Mouse (Mus musculus): ENCODE data around the gene Tsr3. TPM values are rescaled to one million over a fixed set of nuclear protein-coding genes. Genes with fewer than 3 reads are reported as not detected.

The Tsr3 gene
- total RNA-seq (2012; rRNA removed) (38.7 and 40.0 TPM in 2 replicates), total RNA-seq (2014; rRNA removed) (38.3 and 40.8 TPM in 2 replicates), polyA plus RNA-seq (2012; ENCODE audit: insufficient read length, low read depth) (42.3 and 52.8 TPM in 2 replicates)

DNA sequence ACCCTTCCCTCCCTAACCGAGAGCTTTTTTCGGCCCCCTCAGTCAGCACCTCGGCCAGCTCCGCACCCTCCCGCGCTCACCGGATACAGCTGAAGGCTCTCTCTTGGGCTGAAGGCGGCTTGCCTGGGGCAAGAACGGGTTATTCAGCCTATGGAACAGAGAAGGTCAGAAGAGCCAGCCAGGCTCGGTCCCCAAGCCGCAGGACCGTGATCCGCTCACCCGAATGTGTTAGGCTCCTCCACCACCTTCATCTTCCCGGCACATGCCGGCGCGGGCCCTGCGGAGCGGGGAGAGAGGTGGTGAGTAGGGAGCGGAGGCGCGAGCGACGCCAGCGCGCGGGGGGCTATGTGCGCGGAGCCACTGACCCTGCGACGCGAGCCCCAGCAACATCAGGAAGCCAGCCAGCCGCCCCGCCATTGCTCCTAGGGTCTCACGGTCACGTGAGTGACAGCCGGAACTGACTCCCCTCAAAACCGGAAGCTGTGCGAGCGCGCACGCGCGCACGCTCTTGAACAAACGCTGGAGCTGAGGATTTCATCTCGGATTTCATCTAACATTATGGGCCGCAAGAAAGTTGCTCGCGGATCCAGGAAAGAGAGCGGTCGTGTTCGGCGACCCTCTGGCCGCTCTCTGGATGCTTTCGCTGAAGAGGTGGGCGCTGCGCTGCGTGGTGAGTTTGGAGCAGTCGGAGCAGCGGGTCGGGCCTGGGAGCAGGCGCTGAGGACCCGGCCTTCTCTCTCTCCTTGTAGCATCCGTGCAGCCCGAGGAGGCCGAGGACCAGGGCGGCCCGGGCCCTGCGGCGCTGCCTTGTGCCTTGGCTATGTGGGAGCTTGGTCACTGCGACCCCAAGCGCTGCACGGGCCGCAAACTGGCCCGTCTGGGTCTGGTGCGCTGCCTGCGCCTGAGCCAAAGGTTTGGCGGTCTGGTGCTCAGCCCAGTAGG, at the start of gene Tsr3, which contains the start of gene Gnptg:
Gene Tsr3 (plus strand): TSS at position 476 of the 942 bp plus-strand sequence.
Gene Gnptg (minus strand): TSS at position 430 of the 942 bp plus-strand sequence.
- dilution Hi-C loops (cut with MboI; ENCODE audit: extremely low pct_ligation_motif_present, extremely low pct_unique_long_range_greater_than_20kb, low sequenced_read_pairs) (no loop called here), in situ Hi-C loops (cut with MboI; ENCODE audit: low pct_ligation_motif_present, low pct_unique_long_range_greater_than_20kb, low sequenced_read_pairs) (loop anchor here (5.0 kb wide), 1 partner anchor 32 kb away; the partner anchor contains the start of gene Ube2i)
- Histone ChIP-seq H3K27me3 (replicated peaks) (no peaks in the 10 kb centered on the region), H3K9me3 (replicated peaks; ENCODE audit: low read length) (no peaks in the 10 kb centered on the region), H3K79me2 (replicated peaks; ENCODE audit: control insufficient read depth, extremely low read depth, insufficient read depth, poor library complexity, severe bottlenecking) (peaks cover 17% of the 10 kb centered on the region), H3K27ac (ENCODE audit: insufficient read depth, low read depth) (peak within 1 kb of the TSS; percentile 2; the same call in 1 of the 2 replicates), H3K9ac (ENCODE audit: insufficient read depth, low read depth) (peak within 1 kb of the TSS; percentile 77), H3K4me2 (ENCODE audit: insufficient read depth, low read depth, poor library complexity, severe bottlenecking) (peak within 1 kb of the TSS; percentile 92), H3K4me1 (ENCODE audit: control insufficient read depth in 1 of 2, insufficient read depth in 2 of 2) (peaks cover 7 to 18% of the 10 kb centered on the region in 2 experiments; a peak in 2 of 4 replicates), H3K36me3 (replicated peaks in 1 of 2; ENCODE audit: control insufficient read depth in 1 of 2, insufficient read depth in 1 of 2, low read length in 1 of 2) (peaks cover 43 to 61% of the 10 kb centered on the region in 2 experiments), H3K4me3 (replicated peaks in 1 of 3; ENCODE audit: low read depth in 2 of 3, low read length in 2 of 3, poor library complexity in 1 of 3) (peak within 1 kb of the TSS; percentile 94 to 100 (median 98))
- peak; percentile 90 for TF ChIP-seq ELF1 (IDR thresholded peaks at IDR 0.05; ENCODE audit: low read depth, low read length)
- peak; percentile 84 for TF ChIP-seq POLR2A (IDR thresholded peaks at IDR 0.05; ENCODE audit: low read depth, low read length)
- TF ChIP-seq JUN (IDR thresholded peaks at IDR 0.05; ENCODE audit: insufficient read depth, low read depth, low read length) = no peak
- no peak for TF ChIP-seq ZKSCAN1 (IDR thresholded peaks at IDR 0.05; ENCODE audit: borderline replicate concordance, low read depth, low read length)
- no peak; the same call in 1 of the 2 replicates for TF ChIP-seq MAZ (IDR thresholded peaks at IDR 0.05; ENCODE audit: low read depth, low read length)
- TF ChIP-seq HCFC1 (IDR thresholded peaks at IDR 0.05; ENCODE audit: low read depth, low read length) = peak; percentile 79
- no peak; the same call in 1 of the 2 replicates for TF ChIP-seq SMC3 (IDR thresholded peaks at IDR 0.05; ENCODE audit: low read depth, low read length)
- peak; percentile 87 for TF ChIP-seq USF2 (conservative IDR thresholded peaks at IDR 0.05; ENCODE audit: low read depth, low read length)
- peak; percentile 100 for TF ChIP-seq SIN3A (IDR thresholded peaks at IDR 0.05; ENCODE audit: low read length)
- TF ChIP-seq NRF1 (IDR thresholded peaks at IDR 0.05; ENCODE audit: low read depth, low read length) = peak; percentile 83
- TF ChIP-seq USF1 (IDR thresholded peaks at IDR 0.05; ENCODE audit: low read depth, low read length) = peak; percentile 91
- 0 out of 2 replicates have a peak, but pooled peaks have one; percentile 45 for TF ChIP-seq NELFE (IDR thresholded peaks at IDR 0.05; ENCODE audit: low read depth, low read length)
- TF ChIP-seq ETS1 (conservative IDR thresholded peaks at IDR 0.05; ENCODE audit: low read depth, low read length) = no peak
- TF ChIP-seq TBP (conservative IDR thresholded peaks at IDR 0.05; ENCODE audit: low read depth, low read length) = peak; percentile 71; the same call in 1 of the 2 replicates
- TF ChIP-seq RCOR1 (conservative IDR thresholded peaks at IDR 0.05; ENCODE audit: low read depth, low read length) = no peak
- TF ChIP-seq BHLHE40 (IDR thresholded peaks at IDR 0.05; ENCODE audit: low read depth, low read length) = peak; percentile 95
- peak; percentile 97 for TF ChIP-seq MXI1 (IDR thresholded peaks at IDR 0.05; ENCODE audit: low read depth, low read length)
- no peak for TF ChIP-seq POLR2AphosphoS2 (IDR thresholded peaks at IDR 0.05; ENCODE audit: low read depth, low read length)
- TF ChIP-seq MAX (IDR thresholded peaks at IDR 0.05; ENCODE audit: low read length) = peak; percentile 79
- DNase-seq (ENCODE audit: extremely low read depth) = peak; percentile 90

Measured in CH12.LX (cell line).